Mouse (Mus musculus): ENCODE data around the gene Arrdc2. TPM values are rescaled to one million over a fixed set of nuclear protein-coding genes. Genes with fewer than 3 reads are reported as not detected.

Gene Arrdc2
- polyA plus RNA-seq, 2 experiments = 8.6 to 21.5 TPM

DNA sequence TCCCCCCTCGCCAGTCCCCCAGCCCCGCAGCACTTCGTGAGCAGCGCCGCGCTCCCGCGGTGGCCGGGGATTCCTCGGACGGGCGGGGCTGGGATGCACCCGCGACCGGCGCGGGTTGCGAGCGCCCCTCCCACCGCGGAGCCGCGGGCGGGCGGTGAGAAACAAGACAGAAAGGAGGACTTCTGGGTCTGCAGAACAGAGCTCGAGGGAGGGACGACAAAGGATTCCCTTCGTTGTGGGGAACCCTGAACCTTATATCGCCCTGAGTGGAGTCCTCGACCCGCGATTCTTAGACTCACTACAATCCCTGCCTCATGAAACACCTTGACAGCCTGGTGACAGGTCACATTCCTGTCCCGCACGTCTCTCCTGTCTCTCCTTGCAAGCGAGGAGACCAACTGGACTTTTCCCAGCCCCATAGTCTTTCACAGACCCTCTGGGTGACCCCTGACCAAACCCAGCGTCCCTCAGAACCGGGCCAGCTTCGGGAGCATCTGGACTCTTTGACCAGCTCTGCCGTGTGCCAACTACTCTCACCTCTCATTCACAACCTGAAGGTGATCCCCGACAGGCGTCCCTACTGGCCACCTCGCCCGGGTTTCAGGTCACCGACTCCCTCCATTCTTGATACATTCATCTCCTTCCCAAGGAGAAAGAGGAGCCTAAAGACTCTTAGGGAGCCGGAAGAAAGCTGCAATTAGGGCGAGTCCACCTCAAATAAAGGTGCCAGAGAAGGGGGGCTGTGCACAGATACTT lies 24.6 kb upstream of the Arrdc2 start:
- no peak for DNase-seq (ENCODE audit: low spot score)
- Histone ChIP-seq H3K27me3 (ENCODE audit: control insufficient read depth, insufficient read depth, low read length) (peaks cover 18% of the 10 kb centered on the region), H3K9me3 (ENCODE audit: control insufficient read depth, low read length) (no peaks in the 10 kb centered on the region), H3K36me3 (ENCODE audit: control insufficient read depth, insufficient read depth, low read length) (no peaks in the 10 kb centered on the region; the same call in 1 of the 2 replicates), H3K4me1 (ENCODE audit: control insufficient read depth, insufficient read depth, low read length) (peaks cover 26% of the 10 kb centered on the region), H3K4me3 (replicated peaks; ENCODE audit: low read length) (peak overlapping the region; percentile 49), H3K9ac (ENCODE audit: low read depth, low read length, severe bottlenecking) (peak overlapping the region; percentile 53), H3K4me2 (replicated peaks; ENCODE audit: low read depth, low read length, severe bottlenecking) (peak overlapping the region; percentile 86), H3K27ac (replicated peaks; ENCODE audit: low read depth, low read length) (no peak overlapping the region)
- TF ChIP-seq POLR2A (IDR thresholded peaks at IDR 0.05; ENCODE audit: borderline replicate concordance, extremely low read depth, insufficient read depth, insufficient read length) = no peak
- WGBS = 1% methylated on average over 43 of the region's 46 CpGs
- no peak for ATAC-seq (ENCODE audit: low FRiP score, low read depth)

DNA sequence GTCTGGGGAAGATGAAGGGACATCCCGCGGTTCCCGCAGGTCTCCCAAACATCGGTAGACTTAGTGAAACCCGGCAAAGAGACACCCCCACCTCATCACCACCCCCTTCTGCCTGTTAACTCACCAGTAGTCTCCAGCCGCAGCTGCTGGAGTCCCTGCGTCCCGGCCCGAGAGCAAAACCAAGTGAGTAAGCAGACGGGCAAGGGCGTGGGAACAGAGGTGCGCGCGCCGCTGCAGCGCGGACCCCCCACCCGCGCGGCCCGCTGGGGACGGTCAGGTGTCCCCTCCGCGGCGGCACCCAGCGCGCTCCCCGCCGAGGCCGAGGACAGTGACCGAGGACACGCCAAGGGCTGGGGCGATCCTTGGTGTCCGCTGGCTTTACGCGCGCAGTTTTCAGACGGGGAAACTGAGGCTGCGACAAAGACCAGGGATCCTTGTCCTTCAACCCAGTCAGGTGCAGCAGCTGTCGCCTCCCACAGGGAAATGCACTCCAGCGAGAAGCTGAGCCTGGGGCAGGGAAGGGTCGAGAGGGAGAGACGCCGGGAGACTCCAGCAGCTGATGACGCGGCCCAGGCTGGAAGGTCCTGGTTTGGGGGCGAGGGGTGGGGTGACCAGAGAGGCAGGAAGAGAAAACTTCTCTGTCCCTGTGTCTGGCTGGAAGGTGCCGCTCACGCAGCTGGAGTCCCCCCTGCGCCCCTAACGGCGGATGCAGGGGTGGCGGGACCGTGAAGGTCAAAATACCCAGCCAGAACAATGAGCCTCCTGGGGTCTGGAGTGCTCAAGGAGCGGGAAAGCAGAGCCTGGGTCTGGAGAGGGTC lies 23.5 kb upstream of the Arrdc2 start, which contains the start of gene Kcnn1:
TSS of gene Kcnn1 (minus strand) at position 435 of the 818 bp plus-strand sequence.
- peaks cover 18% of the 10 kb centered on the region for H3K27me3 ChIP-seq (ENCODE audit: control insufficient read depth, insufficient read depth, low read length)
- DNase-seq (ENCODE audit: low spot score) (no peak), ATAC-seq (ENCODE audit: low FRiP score, low read depth) (no peak)
- WGBS = under 1% methylated on average over 47 of the region's 55 CpGs
- H3K36me3 ChIP-seq (ENCODE audit: control insufficient read depth, insufficient read depth, low read length) = no peaks in the 10 kb centered on the region; the same call in 1 of the 2 replicates
- H3K4me1 ChIP-seq (ENCODE audit: control insufficient read depth, insufficient read depth, low read length) = peaks cover 20% of the 10 kb centered on the region
- TF ChIP-seq POLR2A (IDR thresholded peaks at IDR 0.05; ENCODE audit: borderline replicate concordance, extremely low read depth, insufficient read depth, insufficient read length) = no peak
- no peaks in the 10 kb centered on the region for H3K9me3 ChIP-seq (ENCODE audit: control insufficient read depth, low read length)
- H3K9ac ChIP-seq (ENCODE audit: low read depth, low read length, severe bottlenecking) = peak within 1 kb of the TSS; percentile 53
- H3K4me3 ChIP-seq (replicated peaks; ENCODE audit: low read length) = peak within 1 kb of the TSS; percentile 49
- H3K4me2 ChIP-seq (replicated peaks; ENCODE audit: low read depth, low read length, severe bottlenecking) = peak within 1 kb of the TSS; percentile 86
- no peak within 1 kb of the TSS for H3K27ac ChIP-seq (replicated peaks; ENCODE audit: low read depth, low read length)

DNA sequence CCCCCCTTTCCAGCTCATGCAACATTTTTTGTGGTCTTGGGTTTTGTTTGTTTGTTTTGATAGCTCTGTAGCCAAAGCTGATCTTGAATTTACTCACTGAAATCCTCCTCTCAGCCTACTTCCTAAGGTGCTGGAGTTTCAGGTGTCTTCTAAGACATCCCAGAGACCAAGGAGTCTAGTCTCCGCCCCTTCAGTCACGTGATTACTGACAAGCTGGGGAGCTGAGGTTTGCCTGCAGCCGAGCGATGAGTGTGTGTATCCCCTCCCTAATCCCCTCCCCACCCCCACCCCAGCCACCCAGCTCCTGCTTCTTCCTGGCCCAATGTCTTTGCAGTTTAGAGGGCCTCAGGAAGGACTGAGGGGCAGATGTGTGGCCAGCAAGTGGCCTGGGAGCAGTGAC lies 18.0 kb upstream of the Arrdc2 start:
- ATAC-seq (ENCODE audit: low FRiP score, low read depth) = 0 out of 2 replicates have a peak, but pooled peaks have one; percentile 21
- DNase-seq (ENCODE audit: low spot score) = no peak
- H3K9ac ChIP-seq (ENCODE audit: low read depth, low read length, severe bottlenecking) = no peak overlapping the region
- peak overlapping the region; percentile 83 for H3K4me2 ChIP-seq (replicated peaks; ENCODE audit: low read depth, low read length, severe bottlenecking)
- H3K27ac ChIP-seq (replicated peaks; ENCODE audit: low read depth, low read length) = no peak overlapping the region
- no peaks in the 10 kb centered on the region for H3K36me3 ChIP-seq (ENCODE audit: control insufficient read depth, insufficient read depth, low read length)
- 0 out of 2 replicates have a peak overlapping the region, but pooled peaks have one; percentile 48 for H3K4me3 ChIP-seq (replicated peaks; ENCODE audit: low read length)
- TF ChIP-seq POLR2A (IDR thresholded peaks at IDR 0.05; ENCODE audit: borderline replicate concordance, extremely low read depth, insufficient read depth, insufficient read length) = no peak
- peaks cover 14% of the 10 kb centered on the region; the same call in 1 of the 2 replicates for H3K4me1 ChIP-seq (ENCODE audit: control insufficient read depth, insufficient read depth, low read length)
- H3K27me3 ChIP-seq (ENCODE audit: control insufficient read depth, insufficient read depth, low read length) = peaks cover 13% of the 10 kb centered on the region
- WGBS = 9% methylated on average over 4 of the region's 4 CpGs
- no peaks in the 10 kb centered on the region for H3K9me3 ChIP-seq (ENCODE audit: control insufficient read depth, low read length)

DNA sequence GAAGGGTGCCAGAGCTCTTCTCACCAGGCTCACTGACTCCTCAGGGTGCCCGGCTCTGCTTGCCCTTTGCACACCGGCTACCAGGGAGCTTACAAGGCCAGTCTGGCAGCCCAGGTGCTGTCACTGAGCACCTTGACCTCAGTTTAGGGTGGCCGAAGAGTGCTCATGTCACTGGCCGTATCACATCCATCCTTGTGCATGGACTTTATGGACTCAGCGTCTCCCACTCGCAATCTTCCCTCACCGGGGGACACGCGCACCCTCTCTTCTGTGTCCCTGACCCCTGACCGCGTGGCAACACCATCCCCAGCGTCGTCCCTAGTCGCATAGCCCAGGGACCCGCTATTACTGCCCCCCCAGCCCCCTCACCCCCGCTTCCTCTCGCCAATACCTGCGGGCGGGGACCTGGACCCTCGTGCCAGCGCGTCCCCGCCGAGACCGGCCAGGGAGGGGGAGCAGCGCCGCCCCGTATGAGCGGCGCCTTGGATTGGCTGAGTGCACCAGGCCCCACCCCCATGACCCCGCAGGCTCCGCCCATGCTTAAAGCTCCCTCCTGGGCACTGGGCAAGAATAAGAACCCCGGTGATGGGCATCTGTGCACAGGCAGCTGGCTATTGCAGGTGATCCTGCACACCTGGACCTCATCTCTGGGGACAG lies 17.1 kb upstream of the Arrdc2 start:
- DNase-seq (ENCODE audit: low spot score) (no peak), ATAC-seq (ENCODE audit: low FRiP score, low read depth) (peak; percentile 83)
- Histone ChIP-seq H3K4me1 (ENCODE audit: control insufficient read depth, insufficient read depth, low read length) (peaks cover 17% of the 10 kb centered on the region), H3K27ac (replicated peaks; ENCODE audit: low read depth, low read length) (no peak overlapping the region), H3K27me3 (ENCODE audit: control insufficient read depth, insufficient read depth, low read length) (0 out of 2 replicates have a peak, but pooled peaks cover 4% of the 10 kb centered on the region), H3K9me3 (ENCODE audit: control insufficient read depth, low read length) (no peaks in the 10 kb centered on the region), H3K36me3 (ENCODE audit: control insufficient read depth, insufficient read depth, low read length) (no peaks in the 10 kb centered on the region), H3K9ac (ENCODE audit: low read depth, low read length, severe bottlenecking) (peak overlapping the region; percentile 60), H3K4me3 (replicated peaks; ENCODE audit: low read length) (peak overlapping the region; percentile 48), H3K4me2 (replicated peaks; ENCODE audit: low read depth, low read length, severe bottlenecking) (peak overlapping the region; percentile 83)
- WGBS = 8% methylated on average over 27 of the region's 33 CpGs
- no peak for TF ChIP-seq POLR2A (IDR thresholded peaks at IDR 0.05; ENCODE audit: borderline replicate concordance, extremely low read depth, insufficient read depth, insufficient read length)

DNA sequence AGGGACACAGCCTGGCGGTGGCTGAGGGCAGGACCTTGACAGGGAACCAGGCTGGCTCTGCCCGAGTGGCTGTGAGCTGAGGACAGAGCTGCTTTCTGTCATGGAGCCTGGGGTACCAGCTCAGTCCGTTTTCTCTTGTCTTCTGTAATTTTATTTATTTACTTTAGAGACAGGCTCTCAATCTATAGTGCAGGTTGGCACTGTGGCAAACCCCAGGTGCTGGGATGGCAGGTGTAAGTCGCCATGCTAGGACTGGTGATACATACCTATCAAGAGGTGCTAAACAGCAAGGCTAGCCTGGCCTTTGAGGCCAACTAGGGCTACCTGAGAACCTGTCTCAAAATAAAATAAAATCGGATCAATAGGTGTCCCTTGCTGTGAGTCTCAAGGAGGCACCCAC lies 16.5 kb upstream of the Arrdc2 start:
- Histone ChIP-seq H3K4me2 (replicated peaks; ENCODE audit: low read depth, low read length, severe bottlenecking) (peak overlapping the region; percentile 83; the same call in 1 of the 2 replicates), H3K4me3 (replicated peaks; ENCODE audit: low read length) (no peak overlapping the region), H3K9me3 (ENCODE audit: control insufficient read depth, low read length) (no peaks in the 10 kb centered on the region), H3K36me3 (ENCODE audit: control insufficient read depth, insufficient read depth, low read length) (no peaks in the 10 kb centered on the region), H3K4me1 (ENCODE audit: control insufficient read depth, insufficient read depth, low read length) (peaks cover 17% of the 10 kb centered on the region), H3K27ac (replicated peaks; ENCODE audit: low read depth, low read length) (no peak overlapping the region), H3K9ac (ENCODE audit: low read depth, low read length, severe bottlenecking) (no peak overlapping the region), H3K27me3 (ENCODE audit: control insufficient read depth, insufficient read depth, low read length) (no peaks in the 10 kb centered on the region)
- TF ChIP-seq POLR2A (IDR thresholded peaks at IDR 0.05; ENCODE audit: borderline replicate concordance, extremely low read depth, insufficient read depth, insufficient read length) = no peak
- 64% methylated on average over 5 of the region's 5 CpGs for WGBS
- DNase-seq (ENCODE audit: low spot score) = no peak
- no peak for ATAC-seq (ENCODE audit: low FRiP score, low read depth)

Data from limb, embryonic 14.5 days (tissue).